Comparison of ENCODE assay signal across 8 mouse cellular contexts in the genomic region with DNA sequence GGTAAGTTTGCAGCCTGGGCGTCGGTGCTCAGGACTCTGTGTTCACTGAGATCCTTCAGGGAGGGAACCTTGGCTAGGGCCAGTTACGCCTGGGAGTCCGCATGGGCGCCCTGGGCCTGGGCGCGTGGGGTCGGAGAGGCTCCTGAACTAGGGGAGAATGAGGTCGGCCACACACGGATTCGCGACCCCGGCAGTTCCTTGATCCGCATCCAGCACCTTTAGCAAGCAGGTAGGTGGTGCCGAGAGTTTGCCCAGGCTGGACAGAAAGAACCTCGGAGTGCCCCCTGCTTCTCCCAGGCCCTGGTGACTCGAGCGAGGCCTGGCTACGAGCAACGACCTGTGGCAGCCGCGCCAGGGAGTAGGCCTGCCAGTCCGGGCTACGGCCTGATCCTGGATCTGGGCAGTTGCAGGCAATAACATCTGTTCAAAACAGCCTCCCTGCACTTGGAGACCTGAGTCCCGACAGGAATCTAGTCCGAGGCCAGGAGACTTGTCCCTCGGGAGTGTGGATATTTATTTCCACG. TPM values are rescaled to one million over a fixed set of nuclear protein-coding genes. Genes with fewer than 3 reads are reported as not detected.
A peak's percentile ranks its signal among the peaks of the same experiment; 100 is the strongest.
DNase-seq lines count a peak whose midpoint lies in the region; ATAC-seq and TF ChIP-seq lines count a peak whose summit lies in the region.

No protein-coding gene starts in this region.

- WGBS in kidney, embryonic 14.5 days = 6% methylated on average over 28 of the region's 28 CpGs
- 6% methylated on average over 28 of the region's 28 CpGs for WGBS in bone marrow, adult 2 months
- WGBS in liver, embryonic 15.5 days (ENCODE audit: insufficient replicate concordance) = 6% methylated on average over 28 of the region's 28 CpGs
- WGBS in stomach, postnatal 0 days = 6% methylated on average over 28 of the region's 28 CpGs

- H3K9ac ChIP-seq in kidney, embryonic 14.5 days (ENCODE audit: low read depth, low read length) = peak overlapping the region; percentile 72
- peak overlapping the region; percentile 89 for H3K9ac ChIP-seq in liver, embryonic 15.5 days
- H3K9ac ChIP-seq in stomach, postnatal 0 days (ENCODE audit: low read length) = peak overlapping the region; percentile 85

- H3K27ac ChIP-seq in kidney, embryonic 14.5 days (ENCODE audit: low read depth, low read length) = peak overlapping the region; percentile 80
- peak overlapping the region; percentile 82 for H3K27ac ChIP-seq in bone marrow, adult 2 months (ENCODE audit: control insufficient read depth, insufficient read depth, low read depth, low read length, poor library complexity)
- peak overlapping the region; percentile 96 for H3K27ac ChIP-seq in liver, embryonic 15.5 days (replicated peaks)
- peak overlapping the region; percentile 89 for H3K27ac ChIP-seq in stomach, postnatal 0 days (replicated peaks)

- intact Hi-C loops in heart, postnatal 14 days (cut with DNase I) = loop anchor here (2.0 kb wide), 1 partner anchor 17 kb away; no protein-coding TSS in a partner anchor

- no peaks in the 10 kb centered on the region for H3K27me3 ChIP-seq in kidney, embryonic 14.5 days (ENCODE audit: control insufficient read depth, insufficient read depth, low read length)
- H3K27me3 ChIP-seq in liver, embryonic 15.5 days = 0 out of 2 replicates have a peak, but pooled peaks cover 2% of the 10 kb centered on the region
- H3K27me3 ChIP-seq in stomach, postnatal 0 days (ENCODE audit: control insufficient read depth, insufficient read depth, low read length) = no peaks in the 10 kb centered on the region

- peak overlapping the region; percentile 87 for H3K4me2 ChIP-seq in kidney, embryonic 14.5 days (replicated peaks; ENCODE audit: low read depth, low read length)
- peak overlapping the region; percentile 85 for H3K4me2 ChIP-seq in liver, embryonic 15.5 days
- H3K4me2 ChIP-seq in stomach, postnatal 0 days (replicated peaks; ENCODE audit: low read depth) = peak overlapping the region; percentile 98

- peaks cover 6% of the 10 kb centered on the region for H3K36me3 ChIP-seq in kidney, embryonic 14.5 days (ENCODE audit: control insufficient read depth, insufficient read depth, low read length)
- H3K36me3 ChIP-seq in liver, embryonic 15.5 days (replicated peaks) = peaks cover 35% of the 10 kb centered on the region
- H3K36me3 ChIP-seq in stomach, postnatal 0 days (ENCODE audit: control insufficient read depth, insufficient read depth, low read length) = peaks cover 9% of the 10 kb centered on the region

- H3K9me3 ChIP-seq in kidney, embryonic 14.5 days (ENCODE audit: control insufficient read depth, low read length) = no peaks in the 10 kb centered on the region
- no peaks in the 10 kb centered on the region for H3K9me3 ChIP-seq in liver, embryonic 15.5 days (replicated peaks)
- H3K9me3 ChIP-seq in stomach, postnatal 0 days (ENCODE audit: control insufficient read depth, low read length) = no peaks in the 10 kb centered on the region

- TF ChIP-seq EP300 in stomach, postnatal 0 days (optimal IDR thresholded peaks at IDR 0.05) = no peak

- no peak; the same call in 1 of the 2 replicates for TF ChIP-seq POLR2A in bone marrow, adult 2 months (IDR thresholded peaks at IDR 0.05; ENCODE audit: borderline replicate concordance, control insufficient read depth, low read depth, low read length)

- H3K4me1 ChIP-seq in kidney, embryonic 14.5 days (ENCODE audit: control insufficient read depth, insufficient read depth, low read length) = peaks cover 20% of the 10 kb centered on the region
- peaks cover 4% of the 10 kb centered on the region for H3K4me1 ChIP-seq in bone marrow, adult 2 months (ENCODE audit: control insufficient read depth, insufficient read depth, low read length)
- H3K4me1 ChIP-seq in liver, embryonic 15.5 days (replicated peaks) = peaks cover 60% of the 10 kb centered on the region
- peaks cover 6% of the 10 kb centered on the region; the same call in 1 of the 2 replicates for H3K4me1 ChIP-seq in stomach, postnatal 0 days (replicated peaks; ENCODE audit: control insufficient read depth, insufficient read depth)

- TF ChIP-seq CTCF in bone marrow, adult 2 months (IDR thresholded peaks at IDR 0.05; ENCODE audit: control insufficient read depth, insufficient read depth, low read length) = no peak
- no peak for TF ChIP-seq CTCF in stomach, postnatal 0 days (IDR thresholded peaks at IDR 0.05; ENCODE audit: low read depth)

- peak; percentile 26 for ATAC-seq in kidney, embryonic 14.5 days (ENCODE audit: low FRiP score, low TSS enrichment)
- peak; percentile 51 for ATAC-seq in liver, embryonic 15.5 days (ENCODE audit: insufficient read depth)
- ATAC-seq in stomach, postnatal 0 days (ENCODE audit: low FRiP score, low TSS enrichment) = peak; percentile 31

- H3K4me3 ChIP-seq in kidney, embryonic 14.5 days (ENCODE audit: low read length) = peak overlapping the region; percentile 67
- peak overlapping the region; percentile 73 for H3K4me3 ChIP-seq in bone marrow, adult 2 months (replicated peaks; ENCODE audit: control insufficient read depth, low read depth, low read length)
- peak overlapping the region; percentile 76 for H3K4me3 ChIP-seq in liver, embryonic 15.5 days (replicated peaks)
- H3K4me3 ChIP-seq in stomach, postnatal 0 days (ENCODE audit: low read depth, low read length) = peak overlapping the region; percentile 63

- no peak for DNase-seq in kidney, adult 8-10 months
- peak; percentile 50 to 52 for DNase-seq in heart, postnatal 14 days
- DNase-seq in stomach, postnatal 0 days (ENCODE audit: low spot score) = no peak
- DNase-seq in thymus, postnatal 36 days = no peak
- DNase-seq in thymus, adult 18-20 months = no peak

RNA-seq across cellular contexts. Expression of gene Mavs, which starts 0.3 kb away (rescaled TPM):
- polyA plus RNA-seq in kidney, embryonic 14.5 days (2014; fragmentation: Nextera tagmentation; extraction: Ambion mirVana) = 19.7 and 23.7 TPM in 2 replicates
- polyA plus RNA-seq in bone marrow, adult 2 months (2011; ENCODE audit: insufficient read depth, insufficient read length, low replicate concordance, missing spikeins) = 8.4 and 13.7 TPM in 2 replicates
- total RNA-seq in heart, postnatal 14 days (2021) = 10 to 100 TPM; 52.1 to 54.8 TPM
- polyA plus RNA-seq in liver, embryonic 15.5 days (2015; fragmentation: Nextera tagmentation; extraction: Ambion mirVana) = 29.8 and 33.5 TPM in 2 replicates
- polyA plus RNA-seq in stomach, postnatal 0 days (2015; fragmentation: Nextera tagmentation; extraction: Ambion mirVana) = 14.7 and 17.3 TPM in 2 replicates

RNA-seq across cellular contexts. Expression of gene Ap5s1, which starts 27.3 kb away (rescaled TPM):
- 22.2 and 23.7 TPM in 2 replicates for polyA plus RNA-seq in kidney, embryonic 14.5 days (2014; fragmentation: Nextera tagmentation; extraction: Ambion mirVana)
- 12.1 and 14.5 TPM in 2 replicates for polyA plus RNA-seq in bone marrow, adult 2 months (2011; ENCODE audit: insufficient read depth, insufficient read length, low replicate concordance, missing spikeins)
- total RNA-seq in heart, postnatal 14 days (2021) = 10 to 100 TPM; 37.3 to 40.8 TPM
- 16.6 and 18.3 TPM in 2 replicates for polyA plus RNA-seq in liver, embryonic 15.5 days (2015; fragmentation: Nextera tagmentation; extraction: Ambion mirVana)
- 22.0 and 24.6 TPM in 2 replicates for polyA plus RNA-seq in stomach, postnatal 0 days (2015; fragmentation: Nextera tagmentation; extraction: Ambion mirVana)

RNA-seq across cellular contexts. Expression of gene Pank2, which starts 28.1 kb away (rescaled TPM):
- polyA plus RNA-seq in kidney, embryonic 14.5 days (2014; fragmentation: Nextera tagmentation; extraction: Ambion mirVana) = 45.4 and 49.3 TPM in 2 replicates
- 31.4 and 44.4 TPM in 2 replicates for polyA plus RNA-seq in bone marrow, adult 2 months (2011; ENCODE audit: insufficient read depth, insufficient read length, low replicate concordance, missing spikeins)
- total RNA-seq in heart, postnatal 14 days (2021) = 10 to 100 TPM; 27.2 to 28.2 TPM
- polyA plus RNA-seq in liver, embryonic 15.5 days (2015; fragmentation: Nextera tagmentation; extraction: Ambion mirVana) = 21.7 and 22.0 TPM in 2 replicates
- polyA plus RNA-seq in stomach, postnatal 0 days (2015; fragmentation: Nextera tagmentation; extraction: Ambion mirVana) = 28.3 and 32.4 TPM in 2 replicates

RNA-seq across cellular contexts. Expression of gene Spef1, which starts 47.1 kb away (rescaled TPM):
- 3.4 and 5.1 TPM in 2 replicates for polyA plus RNA-seq in kidney, embryonic 14.5 days (2014; fragmentation: Nextera tagmentation; extraction: Ambion mirVana)
- polyA plus RNA-seq in bone marrow, adult 2 months (2011; ENCODE audit: insufficient read depth, insufficient read length, low replicate concordance, missing spikeins) = 9.8 and 12.5 TPM in 2 replicates
- total RNA-seq in heart, postnatal 14 days (2021) = 1 to 10 TPM; 7.6 to 8.3 TPM
- polyA plus RNA-seq in liver, embryonic 15.5 days (2015; fragmentation: Nextera tagmentation; extraction: Ambion mirVana) = 1.6 and 1.8 TPM in 2 replicates
- 2.5 and 2.9 TPM in 2 replicates for polyA plus RNA-seq in stomach, postnatal 0 days (2015; fragmentation: Nextera tagmentation; extraction: Ambion mirVana)

RNA-seq across cellular contexts. Expression of gene Cdc25b, which starts 47.4 kb away (rescaled TPM):
- 41.5 and 55.7 TPM in 2 replicates for polyA plus RNA-seq in kidney, embryonic 14.5 days (2014; fragmentation: Nextera tagmentation; extraction: Ambion mirVana)
- polyA plus RNA-seq in bone marrow, adult 2 months (2011; ENCODE audit: insufficient read depth, insufficient read length, low replicate concordance, missing spikeins) = 179 and 183 TPM in 2 replicates
- total RNA-seq in heart, postnatal 14 days (2021) = 10 to 100 TPM; 12.2 to 14.4 TPM
- 236 and 279 TPM in 2 replicates for polyA plus RNA-seq in liver, embryonic 15.5 days (2015; fragmentation: Nextera tagmentation; extraction: Ambion mirVana)
- polyA plus RNA-seq in stomach, postnatal 0 days (2015; fragmentation: Nextera tagmentation; extraction: Ambion mirVana) = 38.7 and 39.5 TPM in 2 replicates

Comparison
In these comparisons a context has a peak if more than half of its experiments do, and no peak if none do; other contexts are left out.
1. DNase-seq: peak in heart, postnatal 14 days (2 of 2); none in kidney, adult 8-10 months (0 of 2), stomach, postnatal 0 days (single experiment), thymus, postnatal 36 days (0 of 2) and thymus, adult 18-20 months (0 of 2).
2. Peak in every context shown above with its lines, with median percentiles within 50 percentile points of each other: ATAC-seq, H3K27ac ChIP-seq, H3K4me2 ChIP-seq, H3K4me3 ChIP-seq and H3K9ac ChIP-seq.